Mouse (Mus musculus): Measurements from ENCODE around the gene Adtrp. TPM values are rescaled to one million over a fixed set of nuclear protein-coding genes. Genes with fewer than 3 reads are reported as not detected.
A peak's percentile ranks its signal among the peaks of the same experiment; 100 is the strongest.

Adtrp gene
- polyA plus RNA-seq, 1 experiment from 2014 or later = not detected

DNA sequence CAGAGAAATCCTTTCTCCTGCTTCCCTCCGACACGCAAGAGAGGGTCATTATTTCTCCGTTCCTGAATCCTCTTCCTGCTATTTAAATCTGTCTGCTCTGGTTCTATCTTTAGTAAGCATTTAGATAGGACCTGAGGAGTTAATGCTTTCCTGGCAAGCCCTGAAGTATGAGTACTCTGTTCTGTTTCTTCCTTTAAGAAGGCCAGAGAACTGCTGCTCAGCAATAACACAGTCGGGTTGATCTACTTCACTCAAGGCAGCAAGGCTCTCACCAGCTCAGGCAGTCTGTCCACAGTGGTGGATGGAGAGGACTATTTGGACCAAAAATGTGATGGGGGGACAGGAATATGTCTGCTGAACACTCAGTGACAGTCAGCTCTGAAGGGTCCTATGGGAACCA, 39.7 kb downstream of the Adtrp start:
- Histone ChIP-seq H3K27ac (ENCODE audit: poor library complexity, severe bottlenecking) (peak overlapping the region; percentile 12; the same call in 1 of the 2 replicates), H3K9ac (no peak overlapping the region), H3K9me3 (replicated peaks) (no peaks in the 10 kb centered on the region), H3K4me1 (replicated peaks) (peaks cover 11% of the 10 kb centered on the region; the same call in 1 of the 2 replicates), H3K27me3 (replicated peaks) (no peaks in the 10 kb centered on the region), H3K4me2 (no peak overlapping the region), H3K4me3 (no peak overlapping the region), H3K36me3 (no peaks in the 10 kb centered on the region)
- no peak for ATAC-seq (ENCODE audit: insufficient number of reproducible peaks, low FRiP score)
- 33% methylated on average over 4 of the region's 4 CpGs for WGBS

DNA sequence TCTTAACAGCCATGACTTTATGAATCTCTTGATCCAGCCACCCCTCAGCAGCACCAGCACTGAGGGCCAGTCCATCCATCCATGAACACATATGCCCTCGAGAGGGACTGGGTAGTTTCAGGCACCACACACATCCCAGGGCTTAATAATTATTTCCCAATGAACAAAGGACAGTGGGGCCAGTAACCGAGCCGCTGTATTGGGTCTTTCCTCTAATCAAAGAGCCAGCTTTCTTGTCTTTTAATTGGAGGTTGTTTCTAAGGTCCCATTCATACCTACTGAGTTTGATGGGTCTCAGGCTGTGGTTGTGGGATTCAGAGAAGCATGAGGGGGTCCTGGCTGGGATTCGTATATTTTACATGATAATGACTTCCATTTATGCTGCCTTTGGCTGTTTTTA, 40.2 kb downstream of the Adtrp start:
- WGBS = 82% methylated on average over 4 of the region's 4 CpGs
- H3K36me3 ChIP-seq = no peaks in the 10 kb centered on the region
- H3K27ac ChIP-seq (ENCODE audit: poor library complexity, severe bottlenecking) = peak overlapping the region; percentile 12; the same call in 1 of the 2 replicates
- H3K4me1 ChIP-seq (replicated peaks) = peaks cover 11% of the 10 kb centered on the region; the same call in 1 of the 2 replicates
- ATAC-seq (ENCODE audit: insufficient number of reproducible peaks, low FRiP score) = no peak
- H3K4me3 ChIP-seq = no peak overlapping the region
- no peaks in the 10 kb centered on the region for H3K27me3 ChIP-seq (replicated peaks)
- H3K4me2 ChIP-seq = no peak overlapping the region
- no peak overlapping the region for H3K9ac ChIP-seq
- H3K9me3 ChIP-seq (replicated peaks) = no peaks in the 10 kb centered on the region

DNA sequence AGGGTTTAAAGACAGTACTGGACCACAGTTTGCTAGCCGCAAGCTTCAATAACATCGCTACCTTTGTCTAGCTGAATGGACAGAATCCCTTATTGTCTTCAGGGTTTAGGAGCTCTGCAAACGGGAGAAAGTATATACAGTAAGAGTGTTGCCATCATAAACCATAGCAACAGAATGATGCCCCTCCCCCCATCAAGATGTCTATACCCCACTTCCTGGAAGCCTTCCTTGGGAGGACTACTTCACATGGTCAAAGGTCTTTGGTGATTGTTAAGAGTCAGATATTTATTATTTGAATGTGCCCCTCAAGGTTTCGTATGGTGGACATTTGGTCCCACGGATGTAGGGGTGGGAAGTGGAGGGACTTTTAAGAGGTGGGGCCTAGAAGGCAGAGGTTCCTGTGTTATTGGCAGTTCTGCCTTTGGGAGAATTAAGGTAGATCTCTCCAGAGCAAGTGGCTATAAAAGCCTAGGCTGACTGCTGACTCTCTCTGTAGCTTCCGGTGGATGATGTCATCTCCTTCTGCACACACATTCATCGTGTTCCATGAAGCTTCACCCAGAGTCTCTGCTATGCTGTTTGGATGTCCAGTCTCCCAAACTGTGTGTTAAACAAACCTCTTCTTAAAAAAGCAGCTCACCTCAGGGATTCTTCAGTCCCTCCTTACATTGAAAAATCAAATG, 42.2 kb downstream of the Adtrp start:
- Histone ChIP-seq H3K9me3 (replicated peaks) (no peaks in the 10 kb centered on the region), H3K4me3 (no peak overlapping the region), H3K4me1 (replicated peaks) (peaks cover 18% of the 10 kb centered on the region), H3K9ac (no peak overlapping the region), H3K27me3 (replicated peaks) (no peaks in the 10 kb centered on the region), H3K4me2 (no peak overlapping the region), H3K27ac (ENCODE audit: poor library complexity, severe bottlenecking) (no peak overlapping the region), H3K36me3 (no peaks in the 10 kb centered on the region)
- WGBS = 77% methylated on average over 7 of the region's 7 CpGs
- no peak for ATAC-seq (ENCODE audit: insufficient number of reproducible peaks, low FRiP score)

DNA sequence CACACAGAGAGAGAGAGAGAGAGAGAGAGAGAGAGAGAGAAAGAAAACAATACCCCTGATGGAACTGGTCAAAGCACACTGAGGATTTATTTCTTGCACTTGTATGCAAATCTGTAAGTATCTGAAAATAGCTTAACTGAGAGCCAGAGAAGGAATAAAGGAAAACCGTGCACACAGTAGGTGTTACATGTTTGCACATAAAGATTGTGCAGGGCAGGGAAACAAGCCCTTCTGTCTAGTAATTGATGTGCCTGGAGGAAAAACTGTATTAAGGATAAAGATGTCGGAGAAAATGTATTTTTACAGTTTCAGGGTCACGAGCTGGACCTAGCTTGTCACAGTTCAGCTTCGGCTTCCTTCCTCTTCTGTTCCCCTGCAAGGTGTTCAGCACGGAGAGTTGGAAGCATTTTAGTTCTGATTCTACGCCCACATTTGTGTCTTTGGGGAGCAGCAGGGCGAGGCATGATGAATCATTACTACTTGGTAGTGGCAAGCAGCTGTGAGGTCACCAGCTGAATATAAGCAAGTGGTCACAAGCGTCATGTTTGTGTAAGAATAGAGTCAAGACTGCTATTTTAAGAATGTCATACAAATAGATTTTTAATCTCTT, 43.7 kb downstream of the Adtrp start:
- 64% methylated on average over 8 of the region's 8 CpGs for WGBS
- Histone ChIP-seq H3K9me3 (replicated peaks) (no peaks in the 10 kb centered on the region), H3K9ac (no peak overlapping the region), H3K27ac (ENCODE audit: poor library complexity, severe bottlenecking) (no peak overlapping the region), H3K36me3 (no peaks in the 10 kb centered on the region), H3K4me1 (replicated peaks) (peaks cover 18% of the 10 kb centered on the region), H3K4me2 (no peak overlapping the region), H3K27me3 (replicated peaks) (no peaks in the 10 kb centered on the region), H3K4me3 (no peak overlapping the region)
- ATAC-seq (ENCODE audit: insufficient number of reproducible peaks, low FRiP score) = no peak

DNA sequence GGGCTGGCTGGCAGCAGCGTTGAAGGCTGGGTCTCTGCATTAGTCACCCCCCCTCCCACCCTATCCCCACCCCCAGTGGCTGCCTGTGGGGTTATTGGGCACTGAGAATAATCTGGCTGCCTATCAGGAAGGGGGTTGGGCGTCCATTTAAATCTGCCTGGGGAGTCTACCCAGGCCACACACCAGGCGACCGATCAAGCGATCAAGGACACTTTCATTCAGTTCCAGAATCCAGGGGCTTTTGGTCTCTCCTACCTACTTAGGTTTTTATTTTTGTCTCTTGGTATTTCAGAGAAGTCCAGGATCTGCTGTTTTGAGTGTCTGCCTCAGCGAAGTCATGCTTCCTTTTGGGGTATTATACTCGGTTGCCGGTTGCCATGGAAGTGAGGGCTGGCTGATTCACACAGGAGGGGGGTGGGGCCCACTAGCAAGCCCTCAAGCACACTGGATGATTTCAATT, 46.3 kb downstream of the Adtrp start:
- peak overlapping the region; percentile 51 for H3K4me2 ChIP-seq
- no peaks in the 10 kb centered on the region for H3K36me3 ChIP-seq
- H3K4me3 ChIP-seq = peak overlapping the region; percentile 0; the same call in 1 of the 2 replicates
- no peak for ATAC-seq (ENCODE audit: insufficient number of reproducible peaks, low FRiP score)
- no peaks in the 10 kb centered on the region for H3K9me3 ChIP-seq (replicated peaks)
- H3K27ac ChIP-seq (ENCODE audit: poor library complexity, severe bottlenecking) = no peak overlapping the region
- H3K27me3 ChIP-seq (replicated peaks) = no peaks in the 10 kb centered on the region
- 12% methylated on average over 8 of the region's 8 CpGs for WGBS
- H3K9ac ChIP-seq = 0 out of 2 replicates have a peak overlapping the region, but pooled peaks have one; percentile 15
- H3K4me1 ChIP-seq (replicated peaks) = peaks cover 8% of the 10 kb centered on the region

DNA sequence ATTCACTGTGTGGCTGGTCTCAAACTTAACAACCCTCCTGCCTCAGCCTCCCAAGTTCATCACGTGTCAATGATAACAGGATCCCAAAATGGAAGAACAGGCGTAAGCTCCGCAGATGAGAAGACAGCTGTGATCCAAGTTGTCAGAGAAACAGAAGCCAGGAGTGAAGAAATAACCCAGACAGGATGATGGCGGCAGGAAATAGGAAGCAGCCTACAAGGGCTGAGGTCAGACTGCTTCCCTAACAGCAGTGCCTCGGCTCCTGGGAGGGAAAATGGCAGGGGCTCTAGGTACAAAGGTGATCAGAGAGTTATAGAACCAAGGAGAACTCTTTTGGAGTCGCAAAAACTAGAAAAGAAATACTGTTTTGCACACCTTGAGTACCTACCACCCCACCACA, 54.6 kb downstream of the Adtrp start:
- Histone ChIP-seq H3K27me3 (replicated peaks) (no peaks in the 10 kb centered on the region), H3K27ac (ENCODE audit: poor library complexity, severe bottlenecking) (no peak overlapping the region), H3K9ac (no peak overlapping the region), H3K9me3 (replicated peaks) (no peaks in the 10 kb centered on the region), H3K4me3 (no peak overlapping the region), H3K36me3 (no peaks in the 10 kb centered on the region), H3K4me2 (no peak overlapping the region), H3K4me1 (replicated peaks) (no peaks in the 10 kb centered on the region)
- ATAC-seq (ENCODE audit: insufficient number of reproducible peaks, low FRiP score) = no peak
- WGBS = 69% methylated on average over 6 of the region's 6 CpGs

DNA sequence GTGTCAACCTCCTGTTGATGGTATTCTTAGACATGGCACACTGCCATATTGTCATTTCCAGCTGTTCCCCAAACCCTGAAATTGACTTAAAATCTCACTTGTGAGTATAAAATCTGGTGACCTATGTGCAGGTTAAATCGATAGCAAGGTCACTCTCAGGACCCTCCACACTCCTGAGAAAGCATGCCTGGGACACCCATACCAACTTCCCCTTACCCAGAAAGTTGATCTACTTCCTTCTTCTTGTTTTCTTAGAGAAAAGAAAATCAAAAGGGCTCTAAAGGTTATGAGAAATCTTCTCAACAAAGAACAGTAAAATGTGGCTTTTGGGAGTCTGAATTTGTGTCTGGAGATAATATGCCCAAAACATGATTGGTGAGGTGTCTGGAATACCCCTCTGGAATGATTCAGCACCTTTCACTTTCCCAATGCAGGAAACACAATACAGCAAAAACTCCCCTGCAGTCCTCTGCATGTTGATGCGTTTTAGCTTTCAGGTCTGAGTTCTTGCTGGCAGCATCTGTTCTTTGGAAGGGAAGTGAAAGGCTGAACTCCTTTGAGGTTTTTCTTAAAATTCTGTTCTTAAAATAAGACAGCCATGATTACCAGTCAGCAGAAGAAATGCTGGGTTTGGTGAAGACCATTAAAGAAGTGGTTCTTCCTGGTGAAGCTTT, 59.5 kb downstream of the Adtrp start:
- Histone ChIP-seq H3K4me2 (no peak overlapping the region), H3K27me3 (replicated peaks) (no peaks in the 10 kb centered on the region), H3K9ac (no peak overlapping the region), H3K36me3 (no peaks in the 10 kb centered on the region), H3K9me3 (replicated peaks) (no peaks in the 10 kb centered on the region), H3K27ac (ENCODE audit: poor library complexity, severe bottlenecking) (no peak overlapping the region), H3K4me3 (no peak overlapping the region), H3K4me1 (replicated peaks) (no peaks in the 10 kb centered on the region)
- ATAC-seq (ENCODE audit: insufficient number of reproducible peaks, low FRiP score) = no peak
- 57% methylated on average over 2 of the region's 2 CpGs for WGBS

DNA sequence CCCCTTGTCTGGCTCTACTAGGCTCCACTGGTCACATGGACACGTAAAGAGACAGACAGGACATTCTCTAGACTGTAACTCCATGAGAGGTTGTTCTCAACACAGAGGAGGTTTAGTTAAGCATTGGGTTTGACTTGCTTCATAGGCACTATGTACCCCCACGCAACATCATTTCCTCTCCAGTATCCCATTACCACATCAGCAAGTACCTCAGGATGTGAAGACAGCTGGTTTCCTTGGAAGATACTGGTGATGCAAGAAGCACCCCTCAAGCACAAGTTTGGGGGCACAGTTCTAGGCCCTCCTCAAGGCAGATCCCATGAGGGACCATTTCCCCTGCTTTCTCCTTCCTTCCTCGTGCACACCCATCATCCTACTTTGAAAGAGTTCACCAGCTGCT, 60.8 kb downstream of the Adtrp start:
- peaks cover 4% of the 10 kb centered on the region; the same call in 1 of the 2 replicates for H3K9me3 ChIP-seq (replicated peaks)
- no peak overlapping the region for H3K4me2 ChIP-seq
- H3K4me3 ChIP-seq = no peak overlapping the region
- WGBS = 84% methylated on average over 3 of the region's 3 CpGs
- H3K4me1 ChIP-seq (replicated peaks) = no peaks in the 10 kb centered on the region
- ATAC-seq (ENCODE audit: insufficient number of reproducible peaks, low FRiP score) = no peak
- H3K9ac ChIP-seq = no peak overlapping the region
- no peaks in the 10 kb centered on the region for H3K27me3 ChIP-seq (replicated peaks)
- no peaks in the 10 kb centered on the region for H3K36me3 ChIP-seq
- no peak overlapping the region for H3K27ac ChIP-seq (ENCODE audit: poor library complexity, severe bottlenecking)

DNA sequence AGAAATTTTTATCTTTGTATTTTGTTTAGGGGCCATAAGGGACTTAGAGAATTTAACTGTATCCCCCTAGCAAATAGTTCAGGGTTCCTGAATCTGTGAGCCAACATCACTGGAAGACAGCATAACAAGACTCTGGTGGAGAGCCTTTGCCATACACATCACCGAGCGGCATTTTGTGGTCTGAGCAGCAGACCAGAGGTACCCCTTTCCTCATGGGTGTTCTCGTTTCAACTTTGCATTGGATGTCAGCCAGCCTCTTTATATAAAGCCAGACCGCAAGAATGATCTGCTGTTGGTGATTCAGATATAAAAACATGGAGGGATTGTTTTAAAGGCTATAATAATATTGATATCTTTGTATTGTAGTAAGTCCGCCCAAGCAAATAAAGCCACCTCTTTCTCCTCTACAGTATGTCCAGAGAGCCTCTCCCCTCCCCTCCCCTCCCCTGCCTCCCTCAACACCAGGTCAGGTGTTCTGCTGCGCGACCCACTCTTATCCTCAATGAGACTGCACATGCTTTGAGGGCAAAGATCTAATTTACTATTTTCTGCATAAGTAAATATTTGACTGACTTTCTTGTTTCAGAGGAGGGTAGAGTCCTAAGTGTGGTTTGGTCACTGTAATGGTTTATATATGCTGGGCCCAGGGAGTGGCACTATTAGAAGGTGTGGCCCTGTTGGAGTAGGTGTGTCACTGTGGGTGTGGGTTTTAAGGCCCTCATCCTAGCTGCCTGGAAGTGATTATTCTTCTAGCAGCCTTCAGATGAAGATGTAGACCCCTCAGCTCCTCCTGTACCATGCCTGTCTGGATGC, 62.4 kb downstream of the Adtrp start:
- Histone ChIP-seq H3K4me1 (replicated peaks) (no peaks in the 10 kb centered on the region), H3K36me3 (no peaks in the 10 kb centered on the region), H3K4me3 (no peak overlapping the region), H3K27ac (ENCODE audit: poor library complexity, severe bottlenecking) (no peak overlapping the region), H3K4me2 (no peak overlapping the region), H3K9me3 (replicated peaks) (peaks cover 4% of the 10 kb centered on the region; the same call in 1 of the 2 replicates), H3K9ac (no peak overlapping the region), H3K27me3 (replicated peaks) (no peaks in the 10 kb centered on the region)
- WGBS = 83% methylated on average over 7 of the region's 7 CpGs
- no peak for ATAC-seq (ENCODE audit: insufficient number of reproducible peaks, low FRiP score)

DNA sequence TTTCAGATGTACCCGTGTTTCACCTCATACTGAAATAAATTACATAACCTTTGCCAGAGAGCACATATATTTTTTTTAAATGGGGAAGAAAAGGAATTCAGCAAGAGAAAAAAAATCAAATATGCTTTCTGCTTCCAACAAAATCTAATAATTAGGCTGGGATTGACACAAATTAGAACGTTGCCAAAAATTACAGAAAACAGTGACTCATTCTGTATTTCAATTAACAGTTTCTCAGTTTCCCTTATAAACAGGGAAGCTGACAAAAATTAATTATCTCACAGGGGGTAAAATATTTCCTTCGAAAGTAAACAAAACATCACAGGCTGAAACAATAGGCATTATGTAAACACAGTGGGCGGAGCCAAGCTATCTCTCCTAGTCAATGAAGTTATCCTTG, 67.2 kb downstream of the Adtrp start:
- H3K4me3 ChIP-seq = no peak overlapping the region
- 79% methylated on average over 4 of the region's 4 CpGs for WGBS
- peaks cover 4% of the 10 kb centered on the region; the same call in 1 of the 2 replicates for H3K9me3 ChIP-seq (replicated peaks)
- no peaks in the 10 kb centered on the region for H3K36me3 ChIP-seq
- H3K27me3 ChIP-seq (replicated peaks) = no peaks in the 10 kb centered on the region
- H3K9ac ChIP-seq = no peak overlapping the region
- H3K4me2 ChIP-seq = no peak overlapping the region
- no peak overlapping the region for H3K27ac ChIP-seq (ENCODE audit: poor library complexity, severe bottlenecking)
- ATAC-seq (ENCODE audit: insufficient number of reproducible peaks, low FRiP score) = no peak
- H3K4me1 ChIP-seq (replicated peaks) = no peaks in the 10 kb centered on the region
